Mouse (Mus musculus): ENCODE data around the gene Rpl9-ps1.

- no peak for TF ChIP-seq CTCF (conservative IDR thresholded peaks at IDR 0.05; ENCODE audit: insufficient read depth, insufficient read length, low read depth, low read length)
- TF ChIP-seq POLR2A (IDR thresholded peaks at IDR 0.05; ENCODE audit: low read depth, low read length), result no peak
Measured at GRCm38 (mm10) chr11:83636742-83637235, 8.6 kb downstream of the Rpl9-ps1 start.

All from kidney, adult 2 months (tissue).